Mouse (Mus musculus) limb, embryonic 14.5 days (tissue): ENCODE measurements at regions not wholly inside any gene's neighbourhood (a gene's known extent, or its start where the extent isn't known, plus 50 kb on each side); places are given as distances from the start of the nearest gene placed in this dataset.

Source experiments
- ATAC-seq: fragments of 200-750 bp; cut with Nextera tagmentation; 2 replicates; pipeline ENCODE4 v1.8.0; 2017; ENCODE audit warnings: low read depth, moderate number of reproducible peaks, moderate TSS enrichment; ENCODE audit not compliant: low FRiP score
- DNase-seq: peaks from one replicate; pipeline ENCODE4 v3.0.0-alpha.2; 2015; ENCODE audit warnings: low spot score
- H3K27ac ChIP-seq: fragments of 300-500 bp; sonication (generic); replicated peaks from 2 replicates; pipeline ENCODE4 v1.5.1; 2014; ENCODE audit warnings: low read depth, mild to moderate bottlenecking, low read length, moderate library complexity, mixed read lengths
- H3K27me3 ChIP-seq: fragments of 300-500 bp; sonication (generic); 2 replicates; pipeline ENCODE4 v1.6.1; 2014; ENCODE audit warnings: low read length, mixed read lengths; ENCODE audit not compliant: control insufficient read depth, insufficient read depth
- H3K36me3 ChIP-seq: fragments of 300-500 bp; sonication (generic); 2 replicates; pipeline ENCODE4 v1.6.1; 2014; ENCODE audit warnings: mild to moderate bottlenecking, low read length, moderate library complexity, mixed read lengths; ENCODE audit not compliant: control insufficient read depth, insufficient read depth
- H3K4me1 ChIP-seq: fragments of 300-500 bp; sonication (generic); 2 replicates; pipeline ENCODE4 v1.6.1; 2014; ENCODE audit warnings: antibody characterized with exemption, low read length, mixed read lengths; ENCODE audit not compliant: control insufficient read depth, insufficient read depth
- H3K4me2 ChIP-seq: fragments of 300-500 bp; sonication (generic); replicated peaks from 2 replicates; pipeline ENCODE4 v1.6.1; 2014; ENCODE audit warnings: low read depth, mild to moderate bottlenecking, low read length, moderate library complexity; ENCODE audit not compliant: severe bottlenecking
- H3K4me3 ChIP-seq: fragments of 300-500 bp; sonication (generic); replicated peaks from 2 replicates; pipeline ENCODE4 v1.5.1; 2014; ENCODE audit warnings: low read length
- H3K9ac ChIP-seq: fragments of 300-500 bp; sonication (generic); 2 replicates; pipeline ENCODE4 v1.6.1; 2014; ENCODE audit warnings: mild to moderate bottlenecking, low read depth, low read length, moderate library complexity; ENCODE audit not compliant: severe bottlenecking
- H3K9me3 ChIP-seq: fragments of 300-500 bp; sonication (generic); 2 replicates; pipeline ENCODE4 v1.6.1; 2016; ENCODE audit warnings: low read length; ENCODE audit not compliant: control insufficient read depth
- POLR2A ChIP-seq: fragments of 200-500 bp; IDR thresholded peaks from 2 replicates; pipeline ENCODE4 v1.8.0; 2012; ENCODE audit warnings: inconsistent platforms, mild to moderate bottlenecking, moderate library complexity, borderline replicate concordance; ENCODE audit not compliant: insufficient read depth, insufficient read length; ENCODE audit errors: extremely low read depth
- WGBS: fragments of 180-500 bp; shearing (Covaris S2); extraction: QIAGEN DNeasy Blood & Tissue Kit; methylation state at CpG from one replicate; pipeline ENCODE4 v1.1.7; 2014; 5-methylcytosine and 5-hydroxymethylcytosine counted together

- H3K4me1 ChIP-seq, result no peaks in the 10 kb centered on the region
- no peak for TF ChIP-seq POLR2A
- DNase-seq (peak; percentile 15), ATAC-seq (no peak)
- no peak overlapping the region for H3K4me2 ChIP-seq
- no peaks in the 10 kb centered on the region for H3K27me3 ChIP-seq
- H3K9me3 ChIP-seq, result no peaks in the 10 kb centered on the region
- H3K36me3 ChIP-seq, result no peaks in the 10 kb centered on the region
- H3K27ac ChIP-seq, result no peak overlapping the region
- no peak overlapping the region for H3K4me3 ChIP-seq
- H3K9ac ChIP-seq, result no peak overlapping the region
- WGBS, result 63% methylated on average over 11 of the region's 11 CpGs
Observed at GRCm38 (mm10) chr17:44443460-44443859, 255.1 kb downstream of the Clic5 start.

DNA sequence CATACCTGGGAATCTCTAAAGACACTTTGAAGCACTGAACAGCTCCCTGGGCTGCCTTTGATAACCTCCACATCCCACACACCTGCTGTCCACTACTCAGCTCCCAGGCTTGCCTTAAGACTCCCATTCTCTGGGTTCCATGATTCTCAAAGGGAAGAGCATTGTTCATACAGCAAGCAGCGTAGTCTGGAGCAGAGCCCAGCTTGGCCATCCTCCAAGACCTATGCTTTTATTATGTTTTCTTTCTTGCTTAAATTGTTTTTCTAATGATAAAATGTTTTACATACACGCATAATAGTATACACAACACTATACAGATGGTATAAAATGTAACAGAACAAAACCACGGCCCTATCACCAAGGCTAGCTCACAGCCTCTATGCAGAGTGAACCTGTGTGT is 257.0 kb downstream of the Clic5 start:
- Histone ChIP-seq H3K4me1 (no peaks in the 10 kb centered on the region), H3K9ac (no peak overlapping the region), H3K4me2 (no peak overlapping the region), H3K36me3 (no peaks in the 10 kb centered on the region), H3K27me3 (no peaks in the 10 kb centered on the region), H3K9me3 (no peaks in the 10 kb centered on the region), H3K4me3 (no peak overlapping the region), H3K27ac (no peak overlapping the region)
- no peak for TF ChIP-seq POLR2A
- 63% methylated on average over 3 of the region's 3 CpGs for WGBS
- DNase-seq, result peak; percentile 46
- ATAC-seq, result no peak
